25 mouse cellular contexts compared by ENCODE assay signal in genomic region chr9:65791106-65791505, GRCm38 (mm10). TPM values are rescaled to one million over a fixed set of nuclear protein-coding genes. Genes with fewer than 3 reads are reported as not detected.
DNase-seq lines count a peak whose midpoint lies in the region; ATAC-seq and TF ChIP-seq lines count a peak whose summit lies in the region.
"Had no signal": no experiment of that assay in that cellular context is flagged by ENCODE, and none has a peak within 500 bp of the region (broad histone marks: within the 10 kb centered on the region; RNA-seq: fewer than 3 reads in every experiment).

No protein-coding gene starts in this region.

- no peaks in the 10 kb centered on the region for H3K27me3 ChIP-seq in forebrain, postnatal 0 days (ENCODE audit: insufficient read depth, low read length)
- H3K27me3 ChIP-seq in forebrain, embryonic 11.5 days (ENCODE audit: control insufficient read depth, insufficient read depth, low read length) = no peaks in the 10 kb centered on the region
- no peaks in the 10 kb centered on the region for H3K27me3 ChIP-seq in heart, postnatal 0 days (ENCODE audit: control insufficient read depth, insufficient read depth, low read length)
- H3K27me3 ChIP-seq in liver, embryonic 15.5 days = no peaks in the 10 kb centered on the region
- no peaks in the 10 kb centered on the region for H3K27me3 ChIP-seq in neural tube, embryonic 13.5 days
- H3K27me3 ChIP-seq: embryonic facial prominence, embryonic 12.5 days; heart, embryonic 12.5 days; limb, embryonic 15.5 days; Patski had no signal

- TF ChIP-seq EP300 in heart, postnatal 0 days (IDR thresholded peaks at IDR 0.05; ENCODE audit: low read depth) = no peak

- no peak overlapping the region for H3K9ac ChIP-seq in forebrain, postnatal 0 days
- H3K9ac ChIP-seq in forebrain, embryonic 11.5 days (ENCODE audit: low read length) = no peak overlapping the region
- no peak overlapping the region for H3K9ac ChIP-seq in heart, postnatal 0 days (replicated peaks; ENCODE audit: low read depth, low read length)
- no peak overlapping the region for H3K9ac ChIP-seq in liver, embryonic 15.5 days
- H3K9ac ChIP-seq in neural tube, embryonic 13.5 days = no peak overlapping the region
- H3K9ac ChIP-seq: embryonic facial prominence, embryonic 12.5 days; heart, embryonic 12.5 days; limb, embryonic 15.5 days had no signal

- no peaks in the 10 kb centered on the region for H3K36me3 ChIP-seq in forebrain, postnatal 0 days (ENCODE audit: insufficient read depth)
- no peaks in the 10 kb centered on the region; the same call in 1 of the 2 replicates for H3K36me3 ChIP-seq in forebrain, embryonic 11.5 days (ENCODE audit: control insufficient read depth, insufficient read depth, low read length)
- peaks cover 17% of the 10 kb centered on the region for H3K36me3 ChIP-seq in heart, postnatal 0 days (replicated peaks; ENCODE audit: control insufficient read depth, insufficient read depth, low read length)
- peaks cover 10% of the 10 kb centered on the region for H3K36me3 ChIP-seq in liver, embryonic 15.5 days (replicated peaks)
- H3K36me3 ChIP-seq in neural tube, embryonic 13.5 days = peaks cover 12% of the 10 kb centered on the region

- H3K4me2 ChIP-seq in forebrain, postnatal 0 days (ENCODE audit: low read depth) = no peak overlapping the region
- H3K4me2 ChIP-seq in forebrain, embryonic 11.5 days (ENCODE audit: low read depth, low read length, severe bottlenecking) = no peak overlapping the region
- H3K4me2 ChIP-seq in heart, postnatal 0 days (ENCODE audit: low read depth, low read length) = no peak overlapping the region
- no peak overlapping the region for H3K4me2 ChIP-seq in liver, embryonic 15.5 days
- H3K4me2 ChIP-seq in neural tube, embryonic 13.5 days = no peak overlapping the region
- H3K4me2 ChIP-seq: embryonic facial prominence, embryonic 12.5 days; heart, embryonic 12.5 days; limb, embryonic 15.5 days had no signal

- no peaks in the 10 kb centered on the region for H3K9me3 ChIP-seq in forebrain, postnatal 0 days (ENCODE audit: low read length)
- no peaks in the 10 kb centered on the region for H3K9me3 ChIP-seq in forebrain, embryonic 11.5 days (ENCODE audit: control insufficient read depth, low read length)
- no peaks in the 10 kb centered on the region for H3K9me3 ChIP-seq in heart, postnatal 0 days (replicated peaks; ENCODE audit: control insufficient read depth, low read length)
- no peaks in the 10 kb centered on the region for H3K9me3 ChIP-seq in liver, embryonic 15.5 days (replicated peaks)
- no peaks in the 10 kb centered on the region for H3K9me3 ChIP-seq in neural tube, embryonic 13.5 days
- H3K9me3 ChIP-seq: embryonic facial prominence, embryonic 12.5 days; heart, embryonic 12.5 days; limb, embryonic 15.5 days had no signal

- TF ChIP-seq CTCF in forebrain, postnatal 0 days (IDR thresholded peaks at IDR 0.05; ENCODE audit: low read depth) = no peak
- no peak for TF ChIP-seq CTCF in heart, postnatal 0 days (IDR thresholded peaks at IDR 0.05; ENCODE audit: low read depth)

- no peak for DNase-seq in forebrain, postnatal 0 days
- no peak for DNase-seq in forebrain, embryonic 11.5 days (ENCODE audit: low spot score)
- DNase-seq in heart, postnatal 0 days (ENCODE audit: low spot score) = peak; percentile 54
- DNase-seq in heart, postnatal 25 days (ENCODE audit: low spot score) = no peak
- DNase-seq in liver = no peak
- DNase-seq in neural tube, embryonic 10.5 days (ENCODE audit: extremely low spot score, low spot score) = no peak
- DNase-seq: adrenal gland, adult 8-10 months; cerebellum, adult 9-11 months; gastrocnemius, postnatal 36 days; kidney, adult 18-20 months; kidney, postnatal 14 days; layer of hippocampus, postnatal 36 days; lung, adult 2 months; right cerebral cortex, postnatal 14 days; spleen, adult 18-20 months had no signal

- intact Hi-C loops in heart, postnatal 25 days (cut with DNase I) = loop anchor here (5.0 kb wide), 2 partner anchors 34 to 36 kb away; partner anchors contain the start of gene Zfp609

- no peak overlapping the region for H3K4me3 ChIP-seq in forebrain, postnatal 0 days (ENCODE audit: low read depth, low read length)
- no peak overlapping the region for H3K4me3 ChIP-seq in forebrain, embryonic 11.5 days (ENCODE audit: low read depth, low read length)
- H3K4me3 ChIP-seq in heart, postnatal 0 days (ENCODE audit: low read depth, low read length) = no peak overlapping the region
- no peak overlapping the region for H3K4me3 ChIP-seq in liver, embryonic 15.5 days (replicated peaks)
- no peak overlapping the region for H3K4me3 ChIP-seq in neural tube, embryonic 13.5 days
- H3K4me3 ChIP-seq: embryonic facial prominence, embryonic 12.5 days; erythroblast, embryonic 14.5 days; heart, embryonic 12.5 days; layer of hippocampus, adult 2 months; limb, embryonic 15.5 days had no signal

- WGBS in forebrain, postnatal 0 days = 69% methylated on average over 4 of the region's 4 CpGs
- WGBS in forebrain, embryonic 11.5 days = 97% methylated on average over 4 of the region's 4 CpGs
- 38% methylated on average over 4 of the region's 4 CpGs for whole genome bisulfite sequencing in heart, postnatal 0 days
- WGBS in liver, embryonic 15.5 days (ENCODE audit: insufficient replicate concordance) = 65% methylated on average over 4 of the region's 4 CpGs
- WGBS in neural tube, embryonic 13.5 days = 55% methylated on average over 4 of the region's 4 CpGs

- peaks cover 35% of the 10 kb centered on the region for H3K4me1 ChIP-seq in forebrain, postnatal 0 days (ENCODE audit: insufficient read depth)
- peaks cover 3% of the 10 kb centered on the region; the same call in 1 of the 2 replicates for H3K4me1 ChIP-seq in forebrain, embryonic 11.5 days (replicated peaks; ENCODE audit: control insufficient read depth, insufficient read depth, low read length)
- peaks cover 62% of the 10 kb centered on the region for H3K4me1 ChIP-seq in heart, postnatal 0 days (ENCODE audit: control insufficient read depth, insufficient read depth)
- peaks cover 49% of the 10 kb centered on the region for H3K4me1 ChIP-seq in liver, embryonic 15.5 days (replicated peaks)
- H3K4me1 ChIP-seq in neural tube, embryonic 13.5 days (replicated peaks) = peaks cover 88% of the 10 kb centered on the region

- ATAC-seq in forebrain, postnatal 0 days = no peak
- no peak for ATAC-seq in forebrain, embryonic 11.5 days (replicated peaks; ENCODE audit: low FRiP score)
- ATAC-seq in heart, postnatal 0 days (ENCODE audit: insufficient read depth, low read depth) = no peak
- ATAC-seq in liver, embryonic 15.5 days (ENCODE audit: insufficient read depth) = no peak
- no peak for ATAC-seq in neural tube, embryonic 13.5 days (ENCODE audit: low read depth)
- ATAC-seq: CD4-positive, CD25-positive, alpha-beta regulatory T cell, adult 4 months; forebrain, embryonic 14.5 days; Patski had no signal

- H3K27ac ChIP-seq in forebrain, postnatal 0 days (ENCODE audit: low read depth, low read length) = 0 out of 2 replicates have a peak overlapping the region, but pooled peaks have one; percentile 6
- no peak overlapping the region for H3K27ac ChIP-seq in forebrain, embryonic 11.5 days (ENCODE audit: low read depth, low read length)
- H3K27ac ChIP-seq in heart, postnatal 0 days (ENCODE audit: low read depth) = 0 out of 2 replicates have a peak overlapping the region, but pooled peaks have one; percentile 32
- peak overlapping the region; percentile 1; the same call in 1 of the 2 replicates for H3K27ac ChIP-seq in liver, embryonic 15.5 days (replicated peaks)
- H3K27ac ChIP-seq in neural tube, embryonic 13.5 days (replicated peaks) = peak overlapping the region; percentile 20; the same call in 1 of the 2 replicates
- H3K27ac ChIP-seq: embryonic facial prominence, embryonic 12.5 days; limb, embryonic 15.5 days had no signal

RNA-seq across cellular contexts. Expression of gene Zfp609, which starts 36.3 kb away (rescaled TPM):
- 9.8 and 9.9 TPM in 2 replicates for total RNA-seq in forebrain, postnatal 0 days (2014; rRNA removed)
- 3.8 and 5.0 TPM in 2 replicates for polyA plus RNA-seq in forebrain, postnatal 0 days (2015; fragmentation: Nextera tagmentation; extraction: Ambion mirVana)
- polyA plus RNA-seq in forebrain, embryonic 11.5 days (2014; fragmentation: Nextera tagmentation; extraction: Ambion mirVana) = 12.3 and 12.9 TPM in 2 replicates
- 7.6 and 8.7 TPM in 2 replicates for total RNA-seq in heart, postnatal 0 days (2014; rRNA removed; ENCODE audit: low replicate concordance)
- 2.9 and 3.0 TPM in 2 replicates for polyA plus RNA-seq in heart, postnatal 0 days (2015; fragmentation: Nextera tagmentation; extraction: Ambion mirVana)
- total RNA-seq in heart, postnatal 25 days (2021) = 10 to 100 TPM; 23.2 to 28.0 TPM
- 1.6 and 2.0 TPM in 2 replicates for polyA plus RNA-seq in liver, embryonic 15.5 days (2015; fragmentation: Nextera tagmentation; extraction: Ambion mirVana)
- 8.6 and 10.0 TPM in 2 replicates for polyA plus RNA-seq in neural tube, embryonic 13.5 days (2015; fragmentation: Nextera tagmentation; extraction: Ambion mirVana)
